Mouse (Mus musculus) embryonic facial prominence, embryonic 11.5 days (tissue): ENCODE results near the gene Cdh26. TPM values are rescaled to one million over a fixed set of nuclear protein-coding genes. Genes with fewer than 3 reads are reported as not detected.

Source experiments
- ATAC-seq: fragments of 200-750 bp; cut with Nextera tagmentation; replicated peaks from 2 replicates; pipeline ENCODE4 v1.8.0; 2017; ENCODE audit warnings: low read depth; ENCODE audit not compliant: insufficient number of reproducible peaks, low FRiP score, low TSS enrichment
- DNase-seq: peaks from one replicate; pipeline ENCODE4 v3.0.0-alpha.2; 2015; ENCODE audit warnings: low spot score
- H3K27ac ChIP-seq: fragments of 300-500 bp; sonication (generic); replicated peaks from 2 replicates; pipeline ENCODE4 v1.5.1; 2014; ENCODE audit warnings: mild to moderate bottlenecking, low read depth, low read length, control low read depth
- H3K27me3 ChIP-seq: fragments of 300-500 bp; sonication (generic); 2 replicates; pipeline ENCODE4 v1.6.1; 2014; ENCODE audit warnings: mild to moderate bottlenecking, low read length, moderate library complexity, mixed read lengths; ENCODE audit not compliant: control insufficient read depth, insufficient read depth
- H3K36me3 ChIP-seq: fragments of 300-500 bp; sonication (generic); replicated peaks from 2 replicates; pipeline ENCODE4 v1.6.1; 2014; ENCODE audit warnings: low read depth, mild to moderate bottlenecking, low read length, moderate library complexity, mixed read lengths; ENCODE audit not compliant: control insufficient read depth, insufficient read depth
- H3K4me1 ChIP-seq: fragments of 300-500 bp; sonication (generic); 2 replicates; pipeline ENCODE4 v1.6.1; 2014; ENCODE audit warnings: low read length, mixed read lengths; ENCODE audit not compliant: control insufficient read depth, insufficient read depth
- H3K4me2 ChIP-seq: fragments of 300-500 bp; sonication (generic); 2 replicates; pipeline ENCODE4 v1.6.1; 2014; ENCODE audit warnings: low read depth, mild to moderate bottlenecking, control low read depth, low read length, moderate library complexity
- H3K4me3 ChIP-seq: fragments of 300-500 bp; sonication (generic); 2 replicates; pipeline ENCODE4 v1.5.1; 2014; ENCODE audit warnings: low read depth, low read length, control low read depth
- H3K9ac ChIP-seq: fragments of 300-500 bp; sonication (generic); replicated peaks from 2 replicates; pipeline ENCODE4 v1.6.1; 2014; ENCODE audit warnings: mild to moderate bottlenecking, control low read depth, low read length
- H3K9me3 ChIP-seq: fragments of 300-500 bp; sonication (generic); replicated peaks from 2 replicates; pipeline ENCODE4 v1.6.1; 2016; ENCODE audit warnings: mild to moderate bottlenecking, low read length, inconsistent platforms, mixed read lengths; ENCODE audit not compliant: control insufficient read depth
- WGBS: fragments of 180-500 bp; shearing (Covaris S2); extraction: QIAGEN DNeasy Blood & Tissue Kit; methylation state at CpG from one replicate; pipeline ENCODE4 v1.1.7; 2014; 5-methylcytosine and 5-hydroxymethylcytosine counted together
- polyA plus RNA-seq: library from polyadenylated mRNA; unstranded; fragments of >200 nt; fragmentation: Nextera tagmentation; extraction: Ambion mirVana; gene quantifications from 2 replicates; pipeline ENCODE4 v1.2.1, GENCODE M21; 2014

The Cdh26 gene
- polyA plus RNA-seq, 1 experiment from 2014 or later, result 0.45 TPM

- Histone ChIP-seq H3K27me3 (no peaks in the 10 kb centered on the region), H3K36me3 (no peaks in the 10 kb centered on the region), H3K4me3 (no peak overlapping the region), H3K9me3 (no peaks in the 10 kb centered on the region), H3K4me2 (no peak overlapping the region), H3K27ac (no peak overlapping the region), H3K9ac (no peak overlapping the region), H3K4me1 (no peaks in the 10 kb centered on the region)
- ATAC-seq (no peak), DNase-seq (peak; percentile 75)
- 43% methylated on average over 4 of the region's 4 CpGs for WGBS
Measured at GRCm38 (mm10) chr2:178426229-178426628, 4.1 kb upstream of the Cdh26 start.

- ATAC-seq (no peak), DNase-seq (no peak)
- WGBS, result 83% methylated on average over 5 of the region's 5 CpGs
- Histone ChIP-seq H3K9me3 (no peaks in the 10 kb centered on the region), H3K27ac (no peak overlapping the region), H3K36me3 (no peaks in the 10 kb centered on the region), H3K4me3 (no peak overlapping the region), H3K4me1 (no peaks in the 10 kb centered on the region), H3K27me3 (no peaks in the 10 kb centered on the region), H3K4me2 (no peak overlapping the region), H3K9ac (no peak overlapping the region)
Measured at GRCm38 (mm10) chr2:178427181-178427580, 3.1 kb upstream of the Cdh26 start.

GRCm38 (mm10) chr2:178428183-178428582, 2.1 kb upstream of the Cdh26 start:
- Histone ChIP-seq H3K27ac (no peak overlapping the region), H3K9ac (no peak overlapping the region), H3K27me3 (no peaks in the 10 kb centered on the region), H3K9me3 (no peaks in the 10 kb centered on the region), H3K4me2 (no peak overlapping the region), H3K36me3 (no peaks in the 10 kb centered on the region), H3K4me1 (no peaks in the 10 kb centered on the region), H3K4me3 (no peak overlapping the region)
- no peak for DNase-seq
- 82% methylated on average over 9 of the region's 9 CpGs for WGBS
- ATAC-seq, result no peak

GRCm38 (mm10) chr2:178428676-178429075, 1.7 kb upstream of the Cdh26 start:
- no peaks in the 10 kb centered on the region for H3K9me3 ChIP-seq
- no peaks in the 10 kb centered on the region for H3K27me3 ChIP-seq
- no peak overlapping the region for H3K4me3 ChIP-seq
- DNase-seq (no peak), ATAC-seq (no peak)
- no peak overlapping the region for H3K9ac ChIP-seq
- WGBS, result 92% methylated on average over 4 of the region's 4 CpGs
- no peak overlapping the region for H3K27ac ChIP-seq
- no peaks in the 10 kb centered on the region for H3K36me3 ChIP-seq
- no peaks in the 10 kb centered on the region for H3K4me1 ChIP-seq
- no peak overlapping the region for H3K4me2 ChIP-seq

GRCm38 (mm10) chr2:178429426-178429825, 905 bp upstream of the Cdh26 start:
- Histone ChIP-seq H3K27ac (no peak overlapping the region), H3K9me3 (no peaks in the 10 kb centered on the region), H3K9ac (no peak overlapping the region), H3K36me3 (no peaks in the 10 kb centered on the region), H3K4me1 (no peaks in the 10 kb centered on the region), H3K4me3 (no peak overlapping the region), H3K4me2 (no peak overlapping the region), H3K27me3 (no peaks in the 10 kb centered on the region)
- ATAC-seq (no peak), DNase-seq (no peak)
- WGBS, result 85% methylated on average over 6 of the region's 6 CpGs

GRCm38 (mm10) chr2:178433495-178433894, 3.2 kb downstream of the Cdh26 start:
- DNase-seq (no peak), ATAC-seq (no peak)
- no peaks in the 10 kb centered on the region for H3K36me3 ChIP-seq
- WGBS, result 77% methylated on average over 2 of the region's 2 CpGs
- no peak overlapping the region for H3K4me3 ChIP-seq
- H3K9ac ChIP-seq, result no peak overlapping the region
- no peak overlapping the region for H3K27ac ChIP-seq
- no peaks in the 10 kb centered on the region for H3K4me1 ChIP-seq
- H3K27me3 ChIP-seq, result no peaks in the 10 kb centered on the region
- H3K4me2 ChIP-seq, result no peak overlapping the region
- H3K9me3 ChIP-seq, result no peaks in the 10 kb centered on the region

GRCm38 (mm10) chr2:178433903-178434302, 3.6 kb downstream of the Cdh26 start:
- H3K4me1 ChIP-seq, result no peaks in the 10 kb centered on the region
- no peaks in the 10 kb centered on the region for H3K9me3 ChIP-seq
- no peak overlapping the region for H3K4me2 ChIP-seq
- 83% methylated on average over 2 of the region's 2 CpGs for WGBS
- no peak overlapping the region for H3K27ac ChIP-seq
- H3K4me3 ChIP-seq, result no peak overlapping the region
- ATAC-seq, result no peak
- no peaks in the 10 kb centered on the region for H3K27me3 ChIP-seq
- H3K36me3 ChIP-seq, result no peaks in the 10 kb centered on the region
- DNase-seq, result no peak
- H3K9ac ChIP-seq, result no peak overlapping the region

GRCm38 (mm10) chr2:178437311-178437710, 7.0 kb downstream of the Cdh26 start:
- H3K9ac ChIP-seq, result no peak overlapping the region
- H3K4me2 ChIP-seq, result no peak overlapping the region
- no peaks in the 10 kb centered on the region for H3K4me1 ChIP-seq
- H3K9me3 ChIP-seq, result no peaks in the 10 kb centered on the region
- H3K36me3 ChIP-seq, result no peaks in the 10 kb centered on the region
- H3K27ac ChIP-seq, result no peak overlapping the region
- no peak overlapping the region for H3K4me3 ChIP-seq
- ATAC-seq (no peak), DNase-seq (no peak)
- 54% methylated on average over 9 of the region's 9 CpGs for WGBS
- no peaks in the 10 kb centered on the region for H3K27me3 ChIP-seq
